Mouse (Mus musculus) CH12F3 (cell line): Measurements from ENCODE around the gene Clca1.
"Not testable (repeated sequence)": the region's sequence is repeated elsewhere in the genome, so short reads cannot be mapped to it uniquely, and the experiment has no call there.

Experiments used
- in situ Hi-C: fragments of 300-500 bp; cut with MboI; formaldehyde crosslinking; loops from 2 replicates; pipeline ENCODE4 v1.14.3; 2020; ENCODE audit warnings: low sequenced_read_pairs

The Clca1 gene

DNA sequence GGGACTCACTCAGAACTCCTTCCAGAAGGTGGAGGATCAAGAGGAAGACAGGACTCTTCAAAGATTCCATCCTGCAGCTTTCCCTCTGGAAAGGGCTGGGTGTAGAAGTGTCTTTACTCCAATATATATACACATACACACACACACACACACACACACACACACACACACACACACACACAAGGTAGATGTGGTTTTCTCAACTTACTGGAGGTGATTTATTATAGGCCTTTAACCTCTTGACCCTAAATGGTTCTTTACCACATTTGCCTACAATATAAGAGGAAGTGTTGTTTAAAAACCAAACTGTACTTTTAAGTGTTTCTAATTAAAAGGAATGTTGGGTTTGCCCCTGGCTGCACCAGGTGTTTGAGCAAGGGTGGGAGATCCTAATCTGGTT is at the start of gene Clca1:
Gene Clca1 (minus strand): TSS at position 101 of the 400 bp plus-strand sequence.
- in situ Hi-C loops, result no loop called here

DNA sequence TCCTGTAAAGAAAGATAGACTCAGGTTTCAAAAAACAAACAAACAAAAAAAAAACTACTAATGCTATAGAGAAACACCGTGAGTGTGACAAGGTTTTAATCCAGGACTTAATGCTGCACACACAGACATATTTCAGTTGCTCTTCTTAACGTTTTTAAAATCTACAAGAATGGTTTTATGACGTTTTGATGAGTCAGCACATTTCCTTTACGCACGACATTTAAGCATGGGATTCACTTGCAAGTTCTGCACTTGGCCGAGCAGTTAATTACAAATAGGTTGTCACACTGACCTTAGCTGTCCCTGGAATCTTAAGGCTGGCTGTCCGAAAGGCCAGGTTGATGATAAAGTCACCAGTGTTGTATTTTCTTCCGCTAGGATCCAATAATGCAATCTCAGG is 48.3 kb upstream of the Clca1 start:
- in situ Hi-C loops, result no loop called here

DNA sequence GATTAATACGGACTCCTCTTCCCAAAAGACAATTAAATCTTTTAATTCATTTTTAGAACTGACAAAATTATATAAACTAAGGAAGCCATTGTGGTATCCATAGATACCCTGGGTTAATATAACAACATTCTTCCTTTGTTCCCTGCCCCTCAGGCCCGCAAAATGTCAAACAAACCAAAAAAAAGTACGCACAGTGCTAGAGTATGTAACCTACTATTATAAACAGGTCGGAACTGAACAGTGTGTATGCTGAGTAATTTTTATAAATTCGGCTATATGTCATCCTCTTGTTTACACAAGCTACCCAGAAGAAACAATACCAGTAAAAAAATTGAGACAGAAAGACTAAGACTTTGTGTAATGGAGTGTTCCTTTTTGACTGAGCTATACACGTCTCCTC is 45.8 kb upstream of the Clca1 start:
- in situ Hi-C loops, result no loop called here

- in situ Hi-C loops, result no loop called here
Measured at GRCm38 (mm10) chr3:145072339-145072738, 39.8 kb upstream of the Clca1 start.

GRCm38 (mm10) chr3:145068964-145069363 is 36.4 kb upstream of the Clca1 start:
- in situ Hi-C loops, result no loop called here

DNA sequence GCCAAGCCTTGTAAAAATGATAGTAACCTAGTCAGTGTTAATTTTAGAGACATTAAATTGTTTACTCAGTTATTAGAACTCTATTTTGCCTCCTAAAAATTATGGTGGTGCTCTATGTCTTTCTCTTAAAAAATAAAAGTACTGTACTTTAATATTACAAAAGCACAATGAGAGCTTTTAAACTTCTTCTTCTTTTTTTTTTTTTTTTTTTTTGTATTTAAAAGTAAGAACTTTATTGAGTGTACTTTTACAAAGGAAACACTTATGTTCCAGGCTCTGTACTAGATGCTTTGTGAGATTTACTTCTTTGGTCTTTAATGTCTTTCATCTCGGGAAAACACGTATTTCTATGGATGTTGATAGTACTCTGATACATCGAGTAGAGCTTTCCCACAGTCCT is 22.6 kb upstream of the Clca1 start:
- in situ Hi-C loops, result not testable (repeated sequence)

GRCm38 (mm10) chr3:145049820-145050219 is 17.2 kb upstream of the Clca1 start:
- in situ Hi-C loops, result no loop called here

- in situ Hi-C loops, result no loop called here
Measured at GRCm38 (mm10) chr3:145038813-145039212, 6.2 kb upstream of the Clca1 start.

DNA sequence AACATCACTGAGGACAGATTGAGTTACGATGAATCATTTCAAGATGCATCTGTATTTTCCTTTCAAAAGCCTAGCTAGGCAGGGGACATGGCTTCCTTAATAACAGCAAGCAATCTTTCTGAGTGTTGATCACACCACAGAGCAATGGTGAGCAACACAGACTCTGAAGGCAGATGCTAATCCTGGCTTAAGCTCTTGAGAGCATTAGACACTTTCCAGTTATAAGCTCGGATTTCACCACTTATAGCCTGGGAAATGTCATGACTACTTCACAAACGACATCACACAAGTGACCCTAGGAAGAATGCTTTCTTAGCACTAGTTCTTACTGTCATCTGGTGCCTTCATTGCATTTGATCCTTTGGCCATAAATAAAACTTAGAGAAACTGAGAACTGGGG is 4.5 kb downstream of the Clca1 start:
- in situ Hi-C loops, result no loop called here

DNA sequence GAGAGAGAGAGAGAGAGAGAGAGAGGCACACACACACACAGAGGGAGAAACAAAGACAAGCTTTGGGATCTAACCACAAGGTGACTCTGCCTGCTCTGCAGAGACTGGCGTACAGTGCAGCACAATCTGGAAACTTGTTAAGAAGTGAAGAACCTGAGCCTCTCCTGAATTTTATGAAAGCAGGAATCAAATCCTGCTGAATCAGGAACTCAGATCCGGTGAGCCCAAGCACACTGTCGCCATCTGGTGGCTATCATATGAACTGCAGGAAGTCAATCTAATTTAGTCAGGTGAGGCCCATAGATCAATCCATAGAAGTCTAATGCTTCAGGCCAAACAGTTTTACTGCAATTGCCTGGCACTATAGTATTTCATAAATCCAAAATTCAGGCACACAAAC is 5.8 kb downstream of the Clca1 start:
- in situ Hi-C loops, result no loop called here

DNA sequence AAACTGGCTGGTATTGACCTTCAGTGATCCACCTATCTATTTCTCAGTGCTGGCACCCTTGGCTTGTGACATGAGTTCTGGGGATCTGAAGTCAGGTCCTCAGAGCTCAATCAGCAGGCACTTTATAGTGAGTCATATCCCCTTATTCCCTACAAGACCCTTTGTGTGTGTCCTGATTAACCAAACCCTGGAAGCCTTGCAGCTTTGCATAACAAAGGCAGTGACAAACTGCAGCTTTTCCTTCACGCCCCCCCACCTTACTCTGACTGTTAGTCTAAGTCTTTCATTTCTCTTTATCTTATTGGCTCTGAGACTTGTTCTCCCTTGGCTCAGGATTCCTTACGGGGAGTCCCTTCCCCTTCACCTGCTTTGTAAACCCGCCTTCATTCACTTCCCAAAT is 14.8 kb downstream of the Clca1 start:
- in situ Hi-C loops, result no loop called here

DNA sequence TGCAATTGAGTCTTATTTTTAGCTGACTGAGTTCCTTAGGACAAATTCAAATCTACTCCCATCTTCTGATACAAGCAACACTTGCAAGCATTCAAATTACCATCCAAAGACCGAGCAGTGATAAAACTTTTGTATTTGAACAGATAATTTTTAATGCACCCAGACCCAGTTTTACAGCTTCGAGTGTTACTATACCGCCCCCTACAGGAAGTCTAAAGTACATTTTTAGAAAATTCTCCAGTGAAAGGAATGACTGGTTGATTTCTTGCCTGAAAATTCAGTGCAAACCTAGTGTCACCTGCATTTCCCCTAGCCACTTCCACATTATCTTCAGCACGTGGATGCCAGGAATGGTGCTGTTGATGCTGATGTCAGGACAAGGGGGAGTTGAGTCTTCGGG is 28.2 kb downstream of the Clca1 start:
- in situ Hi-C loops, result no loop called here

DNA sequence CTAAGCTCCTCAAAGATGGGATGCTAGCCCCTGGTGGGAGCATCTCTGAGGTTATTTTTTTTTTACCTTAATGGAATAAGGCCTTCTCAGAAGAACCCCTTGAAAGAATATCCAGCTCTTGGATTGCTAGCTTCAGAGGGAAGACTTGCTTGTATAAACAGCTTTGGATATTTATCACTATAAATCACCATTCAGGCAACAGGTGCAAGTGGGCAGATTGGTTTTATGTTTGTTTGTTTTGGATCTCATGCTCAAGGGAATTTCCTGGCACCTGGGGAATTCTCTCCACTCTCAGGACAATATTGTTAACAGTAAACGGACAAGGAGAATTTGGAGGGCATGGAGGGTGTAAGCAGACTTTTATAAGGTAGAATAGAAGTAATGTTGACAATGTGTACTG is 31.7 kb downstream of the Clca1 start:
- in situ Hi-C loops, result no loop called here

GRCm38 (mm10) chr3:144993055-144993454 is 39.5 kb downstream of the Clca1 start:
- in situ Hi-C loops, result no loop called here

DNA sequence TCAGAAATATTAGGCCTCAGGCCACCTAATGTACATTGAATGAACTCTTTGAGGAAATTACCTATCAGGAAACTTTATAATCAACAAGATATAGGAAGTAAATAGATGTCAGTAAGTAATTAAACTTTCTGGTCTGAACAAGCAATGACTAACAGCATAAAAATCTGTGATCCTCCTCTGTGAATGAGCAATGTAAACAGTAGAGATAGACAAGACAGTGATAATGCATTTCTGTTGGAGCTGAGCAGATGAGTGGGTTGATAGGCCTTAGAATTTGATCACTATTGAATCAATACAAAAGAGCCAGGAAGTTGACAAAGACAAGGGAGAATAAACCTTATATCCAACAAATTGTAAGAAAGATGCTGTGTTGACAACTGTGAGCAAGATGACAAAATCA is 40.0 kb downstream of the Clca1 start:
- in situ Hi-C loops, result no loop called here

DNA sequence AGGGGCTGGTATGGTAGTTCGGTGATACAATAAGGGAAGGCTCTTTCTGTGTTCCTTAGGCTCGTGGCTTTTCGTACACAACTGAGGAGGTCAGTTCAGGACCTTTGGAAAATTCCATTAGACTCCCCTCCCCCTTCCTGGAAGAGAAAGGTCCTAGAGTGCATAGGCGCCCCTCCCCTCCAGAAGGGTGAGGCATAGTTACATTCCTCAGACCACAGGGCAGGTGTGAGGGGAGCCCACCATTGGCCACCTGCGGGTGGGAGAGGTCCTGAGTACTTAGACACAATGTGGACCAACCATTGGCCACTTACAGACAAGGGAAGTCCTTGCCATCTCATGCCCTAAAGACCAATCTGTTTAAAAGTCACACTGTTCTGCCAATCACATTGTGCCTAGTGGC is 46.7 kb downstream of the Clca1 start:
- in situ Hi-C loops, result no loop called here

GRCm38 (mm10) chr3:144980551-144980950 is 52.0 kb downstream of the Clca1 start:
- in situ Hi-C loops, result no loop called here

GRCm38 (mm10) chr3:144977631-144978030 is 54.9 kb downstream of the Clca1 start:
- in situ Hi-C loops, result no loop called here

GRCm38 (mm10) chr3:144976091-144976490 is 56.5 kb downstream of the Clca1 start:
- in situ Hi-C loops, result no loop called here

DNA sequence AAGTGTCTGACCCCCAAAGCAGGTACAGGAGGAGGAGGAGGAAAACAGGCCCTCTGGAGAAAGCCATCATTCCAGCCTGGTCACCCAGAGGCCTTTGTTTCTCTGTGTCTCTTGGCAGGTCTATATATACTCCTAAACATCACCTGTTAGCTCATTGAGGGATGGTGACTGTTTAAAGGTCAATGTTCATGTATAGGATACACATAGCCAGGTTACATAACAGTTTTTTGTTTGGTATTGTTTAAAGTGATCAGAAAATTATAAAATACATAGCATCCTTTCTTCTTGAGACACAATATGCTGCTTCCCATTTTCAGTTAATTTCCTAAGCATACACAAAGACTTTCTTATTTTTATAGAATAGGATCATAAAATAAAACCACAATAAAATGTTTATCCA is 57.6 kb downstream of the Clca1 start, which contains the start of gene Clca4a:
Gene Clca4a (minus strand): TSS at position 101 of the 400 bp plus-strand sequence.
- in situ Hi-C loops, result no loop called here

- in situ Hi-C loops, result no loop called here
Measured at GRCm38 (mm10) chr3:144971553-144972270, 60.9 kb downstream of the Clca1 start.

- in situ Hi-C loops, result no loop called here
Measured at GRCm38 (mm10) chr3:144969755-144970154, 62.8 kb downstream of the Clca1 start.

GRCm38 (mm10) chr3:144966074-144966473 is 66.5 kb downstream of the Clca1 start:
- in situ Hi-C loops, result no loop called here
